Mouse (Mus musculus) cerebellum, adult 2 months (tissue): ENCODE data around the gene Hbb-bh1.

Source experiments
- CTCF ChIP-seq: fragments of 200-500 bp; IDR thresholded peaks from 2 replicates; pipeline ENCODE4 v1.5.1; 2011; ENCODE audit warnings: low read depth, mild to moderate bottlenecking, control low read depth, low read length, moderate library complexity, borderline replicate concordance; ENCODE audit not compliant: insufficient read depth
- POLR2A ChIP-seq: fragments of 200-500 bp; IDR thresholded peaks from 2 replicates; pipeline ENCODE4 v1.6.1; 2011; ENCODE audit warnings: low read length, control low read depth, borderline replicate concordance; ENCODE audit not compliant: insufficient read depth

DNA sequence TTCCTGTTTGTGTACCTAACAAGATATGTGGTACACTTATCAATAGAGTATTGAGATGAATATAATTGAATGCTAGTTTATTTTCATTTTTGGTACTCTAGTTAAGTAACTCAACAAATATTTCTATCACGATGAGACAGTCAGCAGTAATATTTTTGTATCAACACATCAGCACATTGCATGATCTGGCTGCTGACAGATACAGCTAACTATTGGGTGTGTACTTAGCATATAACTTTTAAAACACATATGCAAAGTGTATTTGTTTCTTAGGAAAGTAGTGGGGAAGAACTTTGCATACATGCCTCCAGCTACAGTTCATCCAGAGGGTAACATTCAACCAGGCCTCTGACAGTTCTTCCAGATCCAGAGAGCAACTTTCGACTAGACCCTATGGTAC is 18.4 kb downstream of the Hbb-bh1 start:
- TF ChIP-seq POLR2A = no peak
- no peak for TF ChIP-seq CTCF
